Mouse (Mus musculus) heart, adult 18-20 months (tissue): ENCODE measurements around the gene Cela1. TPM values are rescaled to one million over a fixed set of nuclear protein-coding genes. Genes with fewer than 3 reads are reported as not detected.

Experiments
- DNase-seq, 2 experiments: peaks; one replicate each; pipeline ENCODE4 v3.0.0; 2021 to 2022; ENCODE audit warnings: mixed read lengths in 1 of 2
- long read RNA-seq, 2 experiments: library from polyadenylated mRNA; stranded (forward); transcript quantifications; one replicate each; pipeline ENCODE4 v2.0.0; 2021
- total RNA-seq, 2 experiments: library from RNA; stranded (reverse); gene quantifications; 2 replicates each; pipeline ENCODE4 v1.2.3; 2021

Cela1 gene
- 1 to 10 TPM; 1.3 TPM for total RNA-seq
- long read RNA-seq, experiment 1 = 0 reads
- long read RNA-seq, experiment 2, partial matches to known transcripts = 0 of 1 reads
- long read RNA-seq, experiment 2, other reads (novel, unspliced or antisense) = 0 of 1 reads

DNA sequence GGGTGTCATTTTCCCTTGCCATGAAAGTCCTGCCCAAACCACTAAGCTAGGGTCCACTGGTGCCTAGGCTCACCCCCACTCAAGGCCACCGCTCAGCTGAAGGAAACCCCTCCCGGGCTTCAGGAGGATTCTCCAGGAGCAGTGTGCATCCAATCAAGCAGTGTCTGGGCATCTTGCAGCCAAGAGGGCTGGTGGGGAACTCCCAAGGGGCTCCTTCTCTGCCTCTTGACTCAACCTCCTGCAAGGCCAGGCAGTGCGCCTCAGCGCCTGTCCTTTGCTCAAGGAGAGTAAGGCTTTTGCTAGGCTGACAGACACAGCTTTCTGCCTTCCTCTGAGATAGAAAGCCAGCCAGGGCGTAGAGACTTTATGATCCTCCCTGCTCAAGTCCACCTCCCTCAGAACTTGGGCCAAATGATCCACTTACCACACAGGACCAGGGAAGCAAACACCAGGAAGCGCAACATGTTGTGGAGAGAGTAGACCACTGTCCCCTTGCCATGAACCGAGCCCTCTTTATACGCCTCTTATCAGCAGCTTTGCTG is at the start of gene Cela1:
Cela1 (minus strand) TSS at position 492 of the 542 bp plus-strand sequence.
- DNase-seq = no peak

DNA sequence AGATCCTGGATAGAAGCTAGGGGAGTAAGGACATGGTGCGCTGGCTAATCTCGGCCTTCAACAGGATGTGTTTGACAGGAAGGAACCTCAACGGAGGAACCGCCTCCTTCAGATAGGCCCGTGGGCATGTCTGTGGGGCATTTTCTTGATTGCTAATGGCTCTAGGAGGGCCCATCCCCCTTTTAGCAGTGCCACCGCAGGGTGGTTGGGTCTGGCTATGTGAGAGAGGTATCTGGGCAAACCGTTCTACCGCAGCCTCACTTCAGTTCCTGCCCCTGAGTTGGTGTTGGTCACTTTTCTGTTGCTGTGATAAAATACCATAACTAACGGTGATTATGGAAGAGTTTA is 48.2 kb upstream of the Cela1 start:
- DNase-seq = no peak

DNA sequence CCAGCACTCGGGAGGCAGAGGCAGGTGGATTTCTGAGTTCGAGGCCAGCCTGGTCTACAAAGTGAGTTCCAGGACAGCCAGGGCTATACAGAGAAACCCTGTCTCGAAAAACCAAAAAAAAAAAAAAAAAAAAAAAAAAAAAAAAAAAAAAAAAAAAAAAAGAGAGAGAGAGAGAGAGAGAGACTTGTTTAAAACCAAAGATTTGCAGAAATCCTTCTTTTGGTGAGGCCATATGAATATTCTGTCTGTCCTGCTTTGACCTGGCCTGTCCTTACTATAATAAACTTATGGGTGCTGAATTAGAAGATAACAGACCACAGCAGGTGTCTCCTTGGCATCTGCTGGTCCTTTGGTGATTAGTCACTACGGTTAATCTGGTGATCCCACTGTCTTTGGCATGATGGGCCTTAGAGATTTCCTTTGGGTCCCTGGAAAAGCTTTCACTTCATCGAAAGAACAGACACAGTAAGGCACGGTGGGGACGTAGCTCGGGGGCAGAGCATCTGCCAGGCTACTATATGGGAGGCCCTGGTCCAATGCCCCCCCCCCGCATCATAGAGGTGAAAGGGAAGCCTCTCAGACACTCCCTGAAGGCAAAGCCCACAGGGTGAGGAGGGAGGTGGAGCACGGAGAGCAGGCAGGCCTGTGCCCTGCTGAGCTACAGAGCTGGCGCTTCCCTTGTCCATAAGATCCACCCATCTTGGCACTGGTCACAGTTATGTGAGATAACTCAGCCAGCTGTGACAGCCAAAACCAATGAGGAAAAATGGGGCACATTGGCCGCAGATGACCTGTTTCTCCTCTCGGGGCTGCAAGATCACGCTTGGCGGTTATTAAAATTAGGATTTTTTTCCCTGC is 47.6 kb upstream of the Cela1 start:
- peak in 1 of 2 experiments; percentile 46 for DNase-seq

DNA sequence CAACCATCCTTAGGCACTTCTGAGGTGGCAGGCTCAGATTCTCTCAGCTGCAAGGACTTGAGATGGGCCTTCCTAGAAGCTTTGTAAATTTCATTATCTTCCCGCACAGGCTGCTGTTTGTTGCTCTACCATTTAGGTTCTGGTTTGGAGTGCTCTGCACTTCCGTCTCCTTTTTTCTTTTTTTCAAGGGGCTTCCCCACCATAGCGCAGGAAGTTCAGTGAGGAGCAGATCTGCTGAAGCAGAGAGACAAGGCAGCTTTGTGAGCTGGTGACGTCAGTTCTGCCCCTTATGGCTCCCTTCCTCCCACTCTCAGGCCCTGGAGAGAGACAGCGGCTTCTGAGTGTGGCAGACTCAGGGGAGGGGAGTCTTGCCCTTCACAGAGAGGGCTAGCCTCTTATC is 44.9 kb upstream of the Cela1 start:
- peak in 1 of 2 experiments; percentile 51 for DNase-seq

DNA sequence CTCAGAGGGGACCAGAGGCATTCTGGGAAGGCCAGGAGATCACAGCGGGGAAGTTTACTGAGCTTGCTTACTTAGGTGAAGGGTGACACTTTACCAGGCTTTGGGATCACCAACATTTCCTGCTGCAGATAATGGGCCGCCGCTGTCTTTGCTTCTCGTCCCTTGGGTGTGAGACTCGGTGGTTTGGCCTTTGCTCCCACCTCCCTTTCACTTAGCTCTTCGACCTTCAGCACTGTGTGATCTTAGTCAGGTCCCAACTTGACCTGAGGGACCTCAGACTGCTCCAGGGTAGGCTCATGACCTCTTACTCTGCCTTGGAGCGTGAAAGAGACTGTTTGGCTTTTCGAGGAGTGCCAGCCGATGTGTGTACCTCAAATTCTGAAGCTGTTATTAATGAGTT is 43.4 kb upstream of the Cela1 start:
- no peak for DNase-seq

DNA sequence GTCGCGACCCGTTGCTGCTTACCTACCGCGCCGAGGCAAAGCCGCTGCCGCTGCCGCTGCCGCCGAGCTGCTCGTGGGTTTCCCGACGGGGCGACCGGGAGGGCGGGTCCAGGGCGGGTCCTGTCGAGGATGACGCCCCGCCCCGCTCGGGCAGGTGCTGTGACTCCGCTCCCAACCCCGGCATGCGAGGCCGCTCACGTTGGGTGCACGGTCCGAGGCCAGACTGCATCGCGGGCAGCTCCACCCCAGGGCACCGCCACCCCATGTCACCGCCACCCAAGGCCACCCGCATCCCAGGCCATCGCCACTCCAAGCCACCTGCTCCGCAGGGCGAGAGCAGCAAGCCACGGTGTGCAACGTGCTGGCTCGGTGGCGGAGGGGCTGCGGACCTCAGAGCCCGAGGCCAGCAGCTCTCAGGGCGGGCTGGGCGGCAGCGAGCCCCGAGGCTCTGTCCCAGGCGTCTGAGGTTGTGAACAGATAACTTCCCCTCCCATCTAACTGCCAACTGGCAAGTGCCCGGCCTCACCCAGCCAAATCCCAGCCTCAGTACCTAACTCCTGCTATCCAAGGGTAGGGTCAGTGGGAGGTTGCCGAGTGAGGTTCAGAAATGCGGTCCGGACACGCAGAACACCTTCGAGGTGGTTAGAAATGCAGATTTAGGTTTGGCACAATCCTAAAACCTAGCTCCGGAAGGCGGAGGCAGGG is 41.7 kb upstream of the Cela1 start, which contains the start of gene Galnt6:
Galnt6 (minus strand) TSS at position 96 of the 705 bp plus-strand sequence.
- DNase-seq = no peak

DNA sequence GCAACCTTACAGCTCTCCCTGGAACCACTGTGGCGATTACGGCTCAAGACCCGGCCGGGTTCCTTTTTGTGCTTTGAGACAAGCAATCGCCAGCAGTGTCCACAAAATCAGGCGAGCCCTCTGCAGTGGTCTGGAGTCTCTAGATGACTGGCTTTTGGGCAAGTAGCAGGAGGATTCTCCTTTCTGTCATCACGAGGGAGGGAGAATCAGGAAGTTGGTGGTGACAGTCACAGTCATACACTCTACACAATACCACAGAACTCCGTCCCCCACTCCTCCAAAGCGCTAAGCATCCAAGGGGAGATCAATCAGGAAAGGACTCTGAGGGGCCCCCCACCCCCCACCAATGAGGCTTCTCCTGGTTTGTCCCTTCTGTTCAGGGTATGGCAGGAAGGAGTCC is 40.9 kb upstream of the Cela1 start:
- no peak for DNase-seq

DNA sequence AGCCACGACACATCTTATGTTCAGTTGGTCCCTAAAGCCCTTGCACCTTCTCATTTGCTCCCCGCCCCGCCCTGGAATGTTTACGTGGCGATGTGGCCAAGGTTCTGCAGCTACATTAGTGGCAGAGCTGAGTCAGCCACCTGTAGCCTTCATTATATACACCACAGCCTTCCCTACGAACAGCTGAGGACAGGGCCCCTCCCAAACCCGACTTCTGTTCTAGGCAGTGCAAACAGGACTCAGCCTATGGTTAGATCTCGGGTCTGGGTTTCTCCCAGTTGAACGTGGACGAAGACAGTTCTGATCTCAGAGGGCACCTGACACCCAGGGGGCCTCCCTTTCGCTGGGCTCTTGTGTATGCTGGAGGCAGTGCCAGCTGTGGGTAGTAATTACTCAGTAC is 40.1 kb upstream of the Cela1 start:
- no peak for DNase-seq

DNA sequence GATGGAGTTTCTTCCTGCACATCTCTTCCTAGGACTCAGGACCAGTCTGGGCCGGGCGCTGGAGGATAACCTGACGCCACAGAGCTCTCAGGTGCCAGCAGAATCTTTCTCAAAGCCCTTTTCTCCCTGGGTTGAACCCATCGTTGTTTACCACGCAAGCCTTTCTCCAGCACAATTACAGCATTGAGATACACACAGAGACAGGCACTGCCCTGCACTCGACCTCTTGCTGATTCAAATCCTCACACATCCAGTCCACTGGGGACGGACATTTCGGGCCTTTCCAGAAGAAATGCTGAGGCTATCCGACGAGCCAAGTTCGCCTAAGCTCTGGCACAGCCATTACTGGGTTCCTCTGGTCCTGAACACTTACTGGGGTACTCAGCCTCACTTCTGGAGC is 39.0 kb upstream of the Cela1 start:
- DNase-seq = no peak

DNA sequence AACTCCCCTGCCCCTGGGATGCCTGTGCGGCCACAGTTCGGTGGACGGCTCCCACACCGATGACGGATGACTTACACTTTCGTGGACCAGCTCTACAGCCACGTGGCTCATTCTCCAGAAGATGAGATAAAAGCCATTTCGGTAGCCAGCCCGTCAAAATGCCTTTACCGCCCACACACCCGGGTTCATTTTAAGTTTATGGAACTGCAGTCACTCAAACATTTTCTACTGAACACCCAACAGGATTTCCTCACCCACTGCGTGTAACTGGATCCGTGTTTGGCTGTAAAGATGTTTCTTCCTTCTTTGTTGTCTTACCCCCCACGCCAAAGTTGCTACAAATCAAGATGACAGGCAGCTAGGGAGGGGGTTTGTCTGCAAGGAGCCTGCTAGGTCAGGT is 35.8 kb upstream of the Cela1 start:
- no peak for DNase-seq

DNA sequence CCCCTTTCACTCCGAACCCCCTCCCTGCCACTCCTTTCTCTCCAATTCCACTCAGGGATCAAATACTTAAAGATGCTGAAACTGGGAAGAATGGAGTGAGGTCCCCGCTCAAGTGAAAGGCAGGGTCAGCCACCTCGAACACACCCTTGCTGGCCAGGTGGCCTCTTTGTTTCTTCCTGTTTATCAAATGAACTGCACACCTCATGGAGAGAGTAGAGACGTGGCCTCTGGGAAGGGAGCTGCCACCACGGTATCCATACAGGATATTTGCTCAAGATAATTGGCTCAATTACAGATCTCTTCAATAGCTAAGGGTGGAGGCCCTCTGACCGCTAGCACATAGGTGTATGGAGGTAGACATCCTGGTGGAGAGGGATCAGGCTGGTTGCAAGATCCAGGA is 34.8 kb upstream of the Cela1 start:
- no peak for DNase-seq

DNA sequence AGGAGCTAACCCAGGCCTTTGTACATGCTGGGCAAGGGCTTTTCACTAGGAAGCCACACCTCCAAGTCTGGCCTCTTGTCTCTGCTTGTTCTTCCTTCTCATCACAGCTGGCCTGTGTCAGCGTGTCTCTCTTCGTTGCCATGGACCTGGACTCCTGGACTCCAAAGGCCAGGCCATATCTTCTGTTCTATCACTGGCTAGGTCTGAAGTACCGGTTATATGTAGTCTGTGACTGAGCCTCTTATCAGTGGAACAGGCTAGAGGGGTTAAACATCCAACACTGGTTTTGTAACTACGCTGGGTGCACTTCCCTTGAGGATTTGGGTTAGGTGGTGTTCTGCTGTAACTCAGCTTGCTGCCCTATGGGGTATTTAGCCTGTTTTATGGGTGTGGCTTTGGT is 34.3 kb upstream of the Cela1 start:
- no peak for DNase-seq

DNA sequence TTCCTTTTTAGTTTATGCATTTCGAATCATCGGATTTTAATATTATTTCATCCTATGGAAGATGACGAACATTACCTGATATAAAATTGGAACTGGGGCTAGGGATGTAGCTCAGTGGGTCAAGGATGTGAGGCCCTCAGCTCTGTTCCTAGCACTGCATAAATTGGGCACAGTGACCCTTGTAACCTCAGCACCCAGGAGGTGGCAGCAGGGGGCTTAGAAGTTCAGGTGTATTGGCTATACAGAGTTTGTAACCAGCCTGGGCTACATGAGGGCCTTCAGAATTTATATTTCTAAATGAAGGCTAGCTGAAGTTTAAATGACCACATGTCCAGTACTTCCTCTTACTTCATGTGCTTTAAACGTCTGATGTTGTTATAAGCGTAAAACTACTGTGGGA is 33.7 kb upstream of the Cela1 start:
- DNase-seq = no peak

DNA sequence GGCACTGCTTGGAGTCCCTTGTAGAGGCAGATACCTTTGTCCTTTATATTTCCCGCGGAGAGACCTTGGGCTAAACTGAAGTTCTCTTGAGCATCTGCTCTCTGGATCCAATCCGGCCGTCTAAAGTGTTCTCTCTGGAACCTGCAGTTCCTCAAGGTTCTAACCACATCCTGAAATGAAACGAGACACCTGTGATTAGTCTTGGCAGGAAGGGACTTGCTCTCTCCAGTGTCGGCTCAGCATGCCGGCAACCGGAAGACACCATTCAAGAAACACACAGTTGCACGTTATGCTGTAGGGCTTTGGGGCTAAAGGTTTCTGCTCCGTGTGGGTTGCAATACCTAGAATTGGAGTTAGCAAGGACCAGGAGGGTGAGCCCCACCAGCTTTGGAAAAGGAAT is 32.3 kb upstream of the Cela1 start:
- no peak for DNase-seq

DNA sequence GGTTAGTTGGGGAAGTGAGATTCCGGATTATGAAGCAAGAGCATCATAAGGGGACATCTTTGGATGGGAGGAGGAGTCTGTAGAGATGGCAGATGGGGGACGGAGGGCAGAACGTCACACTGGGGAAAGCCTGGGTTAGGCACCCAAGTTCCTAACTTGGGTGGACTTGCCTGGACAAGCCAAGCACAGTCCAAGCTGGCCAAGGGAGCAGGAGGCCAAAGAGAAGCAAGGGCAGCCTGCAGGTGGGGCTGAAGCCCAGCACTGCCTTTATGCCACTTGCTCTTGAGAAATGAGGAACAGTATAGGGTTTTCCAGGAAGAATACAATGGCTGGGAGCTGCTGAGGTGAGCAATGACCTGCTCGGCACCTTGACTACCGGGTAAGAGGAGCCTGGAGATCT is 31.5 kb upstream of the Cela1 start:
- DNase-seq = no peak

DNA sequence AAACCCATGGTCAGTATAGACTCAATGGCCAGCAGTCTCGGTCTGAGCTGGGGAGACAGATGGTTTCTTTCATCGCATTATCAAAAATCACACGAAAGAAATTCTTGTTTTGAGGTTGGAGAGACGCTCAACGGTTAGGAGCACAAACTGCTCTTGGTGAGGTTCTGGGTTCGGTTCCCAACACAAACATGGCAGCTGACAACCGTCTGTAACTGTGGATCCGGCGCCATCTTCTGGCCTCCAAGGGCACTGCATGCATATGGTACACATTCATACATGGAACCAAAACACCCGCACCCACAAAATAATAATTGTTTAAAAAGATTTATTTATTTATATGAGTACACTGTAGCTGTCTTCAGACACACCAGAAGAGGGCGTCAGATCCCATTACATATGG is 30.9 kb upstream of the Cela1 start:
- no peak for DNase-seq

DNA sequence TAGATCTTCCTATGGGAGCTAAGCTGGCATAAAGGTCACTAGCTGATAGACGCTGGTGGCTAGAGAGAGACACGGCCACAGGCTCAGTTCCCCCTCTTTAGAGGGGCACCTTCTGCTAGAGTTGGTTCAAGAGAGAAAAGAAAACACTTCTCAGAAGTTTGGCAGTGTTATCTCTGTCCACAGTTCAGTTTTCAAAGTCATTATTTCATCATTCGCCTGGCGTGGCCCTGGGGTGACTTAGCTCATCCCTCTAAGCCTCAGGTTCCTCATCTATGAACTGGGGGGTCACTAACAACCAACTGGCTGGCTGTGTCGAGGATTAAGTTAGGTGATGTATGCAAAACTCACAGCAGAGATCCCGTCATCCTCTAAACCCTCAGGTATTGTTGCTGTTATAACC is 30.2 kb upstream of the Cela1 start:
- DNase-seq = no peak

DNA sequence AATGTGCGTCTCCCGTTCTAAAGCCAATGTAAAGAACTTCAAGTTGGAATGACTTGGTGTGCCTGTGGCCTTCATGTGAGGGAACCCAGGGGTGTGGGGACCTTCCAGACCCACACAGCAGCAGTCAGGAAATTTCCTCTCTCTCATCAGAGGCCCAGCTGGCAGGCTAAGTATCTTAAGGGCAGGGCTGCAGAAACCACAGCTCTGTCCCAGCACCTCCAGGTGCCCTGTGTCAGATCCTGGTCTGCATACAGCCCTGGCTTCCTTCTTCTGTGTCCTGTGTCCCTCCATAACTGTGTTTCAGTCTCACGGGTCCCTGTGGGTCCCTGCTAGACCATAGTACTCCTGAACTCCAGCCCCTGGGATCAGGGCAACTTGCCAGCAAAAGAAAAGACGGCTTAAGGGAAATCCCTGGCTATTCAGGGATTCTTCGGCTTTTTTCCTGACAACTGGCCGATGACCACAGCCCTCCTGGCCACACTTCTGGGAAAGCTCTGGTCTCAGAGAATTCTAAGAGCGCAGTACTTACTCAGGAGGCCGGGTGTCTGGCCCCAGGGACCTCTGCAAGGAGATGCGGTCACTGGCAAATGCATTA is 27.8 kb upstream of the Cela1 start:
- DNase-seq = no peak

DNA sequence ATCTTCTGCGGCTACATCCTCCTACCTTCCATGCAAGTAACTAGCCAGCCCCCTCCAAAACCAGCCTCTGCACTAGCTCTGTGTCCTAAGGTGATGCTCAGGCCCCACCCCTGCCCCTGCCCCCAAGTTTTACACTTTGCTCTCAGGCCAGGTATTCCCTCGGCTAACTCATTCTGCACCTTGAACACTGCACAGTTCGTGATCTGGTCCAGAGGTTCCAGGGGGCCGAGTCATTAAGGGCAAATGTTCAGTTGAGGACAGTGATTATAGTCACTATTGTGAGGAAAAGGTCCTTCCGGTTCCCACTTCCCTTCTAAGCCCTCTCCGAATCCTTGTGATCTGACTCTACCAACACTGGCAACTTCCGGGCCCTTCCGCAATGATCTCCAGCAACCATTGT is 26.7 kb upstream of the Cela1 start:
- no peak for DNase-seq

DNA sequence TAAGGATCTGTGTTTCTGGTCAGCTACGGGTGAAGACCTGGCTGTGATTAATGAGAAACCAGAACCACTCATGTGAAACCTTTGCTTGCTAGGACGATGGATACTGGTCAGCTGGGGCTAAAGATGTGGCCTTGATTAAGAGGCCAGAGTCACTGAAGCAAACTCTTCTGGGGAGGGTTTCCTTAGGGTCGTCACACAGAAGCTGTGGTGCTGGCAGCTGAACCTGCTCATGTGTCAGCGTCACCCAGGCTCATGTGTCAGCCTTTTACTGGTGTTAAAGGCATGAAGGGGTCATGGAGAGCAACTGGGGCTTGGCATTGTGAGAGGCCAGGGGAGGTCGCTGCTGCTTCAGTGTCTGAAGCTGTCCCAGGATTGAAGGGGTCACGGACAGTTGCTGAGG is 23.1 kb upstream of the Cela1 start:
- no peak for DNase-seq

DNA sequence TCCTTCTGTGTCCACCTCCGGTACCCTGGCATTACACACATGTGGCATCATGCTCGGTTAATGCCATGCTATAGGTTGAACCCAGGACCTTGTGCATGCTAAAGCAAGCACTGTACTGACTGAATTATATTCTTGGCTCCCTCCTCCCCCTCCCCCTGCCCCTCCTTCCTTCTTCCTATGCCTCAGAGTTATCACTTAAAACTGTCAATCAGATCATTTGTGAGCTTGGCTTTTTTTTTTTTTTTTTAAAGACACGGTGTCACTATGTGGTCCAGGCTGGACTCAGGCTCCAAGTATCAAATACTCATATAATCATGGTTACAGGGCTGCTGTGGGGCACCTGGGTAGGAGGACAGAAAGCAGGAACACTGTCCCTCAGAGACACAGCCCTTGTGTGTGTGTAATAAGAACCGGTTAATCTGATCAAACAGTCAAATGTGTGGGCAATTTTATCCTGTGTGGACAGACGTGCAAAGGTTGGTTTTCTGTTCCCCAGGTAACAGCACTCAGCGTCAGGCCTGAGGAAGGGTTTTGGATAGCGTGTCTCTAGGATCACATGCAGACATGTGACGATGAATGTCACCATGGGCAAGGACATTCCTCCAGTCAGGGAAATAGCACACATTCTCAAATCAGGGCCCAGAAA is 20.8 kb upstream of the Cela1 start:
- no peak for DNase-seq

DNA sequence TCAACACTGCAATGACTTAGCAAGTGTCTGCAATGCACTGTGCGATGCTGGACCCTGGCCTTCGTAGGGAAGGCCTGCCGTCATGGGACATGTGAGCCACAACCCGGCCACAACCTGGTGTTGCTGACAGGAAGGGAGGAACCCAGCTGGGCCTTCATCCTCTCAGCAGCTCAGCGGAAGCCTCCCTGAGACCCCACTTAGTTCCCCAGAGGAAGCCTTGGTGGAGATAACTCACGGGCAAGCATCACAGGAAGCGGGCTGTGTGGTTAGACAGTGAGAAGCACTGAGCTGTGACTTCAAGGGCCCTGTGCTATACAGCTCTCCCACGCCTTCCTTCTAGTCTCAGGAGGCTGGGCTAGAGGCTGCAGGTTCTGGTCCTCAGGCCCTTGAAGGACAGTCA is 18.5 kb upstream of the Cela1 start:
- DNase-seq = peak in 1 of 2 experiments; percentile 54
